Mouse (Mus musculus) neural tube, embryonic 11.5 days (tissue): Measurements from ENCODE around the gene Ppp4c. TPM values are rescaled to one million over a fixed set of nuclear protein-coding genes. Genes with fewer than 3 reads are reported as not detected.

Experiments used
- ATAC-seq: fragments of 200-750 bp; cut with Nextera tagmentation; 2 replicates; pipeline ENCODE4 v1.8.0; 2017; ENCODE audit warnings: moderate number of reproducible peaks, mild to moderate bottlenecking, moderate TSS enrichment, moderate library complexity; ENCODE audit not compliant: insufficient read depth, low FRiP score, low TSS enrichment
- DNase-seq: peaks from one replicate; pipeline ENCODE4 v3.0.0-alpha.2; 2015; ENCODE audit warnings: low spot score
- H3K27ac ChIP-seq: fragments of 300-500 bp; sonication (generic); 2 replicates; pipeline ENCODE4 v1.5.1; 2014; ENCODE audit warnings: low read depth, mild to moderate bottlenecking, low read length
- H3K27me3 ChIP-seq: fragments of 300-500 bp; sonication (generic); 2 replicates; pipeline ENCODE4 v1.6.1; 2014; ENCODE audit warnings: mild to moderate bottlenecking, low read length, mixed read lengths; ENCODE audit not compliant: control insufficient read depth, insufficient read depth
- H3K36me3 ChIP-seq: fragments of 300-500 bp; sonication (generic); 2 replicates; pipeline ENCODE4 v1.6.1; 2014; ENCODE audit warnings: mild to moderate bottlenecking, low read length, moderate library complexity, mixed read lengths; ENCODE audit not compliant: control insufficient read depth, insufficient read depth
- H3K4me1 ChIP-seq: fragments of 300-500 bp; sonication (generic); 2 replicates; pipeline ENCODE4 v1.6.1; 2014; ENCODE audit warnings: low read length, mixed read lengths; ENCODE audit not compliant: control insufficient read depth, insufficient read depth
- H3K4me2 ChIP-seq: fragments of 300-500 bp; sonication (generic); 2 replicates; pipeline ENCODE4 v1.6.1; 2014; ENCODE audit warnings: low read depth, mild to moderate bottlenecking, moderate library complexity
- H3K4me3 ChIP-seq: fragments of 300-500 bp; sonication (generic); 2 replicates; pipeline ENCODE4 v1.5.1; 2014; ENCODE audit warnings: low read depth, low read length
- H3K9ac ChIP-seq: fragments of 300-500 bp; sonication (generic); 2 replicates; pipeline ENCODE4 v1.6.1; 2014; ENCODE audit warnings: mild to moderate bottlenecking, low read length
- H3K9me3 ChIP-seq: fragments of 300-500 bp; sonication (generic); 2 replicates; pipeline ENCODE4 v1.6.1; 2016; ENCODE audit warnings: low read length; ENCODE audit not compliant: control insufficient read depth
- WGBS: fragments of 180-500 bp; shearing (Covaris S2); extraction: QIAGEN DNeasy Blood & Tissue Kit; methylation state at CpG from one replicate; pipeline ENCODE4 v1.1.7; 2014; 5-methylcytosine and 5-hydroxymethylcytosine counted together
- polyA plus RNA-seq: library from polyadenylated mRNA; unstranded; fragments of >200 nt; fragmentation: Nextera tagmentation; extraction: Ambion mirVana; gene quantifications from 2 replicates; pipeline ENCODE4 v1.2.1, GENCODE M21; 2014

Gene Ppp4c
- polyA plus RNA-seq, 1 experiment from 2014 or later: 318 TPM

GRCm38 (mm10) chr7:126759672-126760390 lies 32.5 kb downstream of the Ppp4c start:
- under 1% methylated on average over 21 of the region's 24 CpGs for WGBS

GRCm38 (mm10) chr7:126759050-126759671 lies 33.1 kb downstream of the Ppp4c start, which contains the start of gene Mapk3:
Mapk3 (plus strand) TSS chr7:126759601.
- Histone ChIP-seq H3K27ac (peak within 1 kb of the TSS; percentile 75), H3K9me3 (no peaks in the 10 kb centered on the region), H3K9ac (peak within 1 kb of the TSS; percentile 78), H3K4me2 (peak within 1 kb of the TSS; percentile 96), H3K27me3 (no peaks in the 10 kb centered on the region), H3K36me3 (no peaks in the 10 kb centered on the region), H3K4me3 (peak within 1 kb of the TSS; percentile 64), H3K4me1 (0 out of 2 replicates have a peak, but pooled peaks cover 2% of the 10 kb centered on the region)
- DNase-seq (peak; percentile 91), ATAC-seq (peak; percentile 51)
- 0% methylated on average over 6 of the region's 38 CpGs for WGBS

More at GRCm38 (mm10) chr7:126759672-126760390, 32.5 kb downstream of the Ppp4c start:
- H3K27ac ChIP-seq: peak overlapping the region; percentile 75
- 0 out of 2 replicates have a peak, but pooled peaks cover 2% of the 10 kb centered on the region for H3K4me1 ChIP-seq
- peak; percentile 57 for ATAC-seq
- H3K27me3 ChIP-seq: no peaks in the 10 kb centered on the region
- DNase-seq: no peak
- peak overlapping the region; percentile 78 for H3K9ac ChIP-seq
- peak overlapping the region; percentile 96 for H3K4me2 ChIP-seq
- peak overlapping the region; percentile 64 for H3K4me3 ChIP-seq
- no peaks in the 10 kb centered on the region for H3K9me3 ChIP-seq
- H3K36me3 ChIP-seq: no peaks in the 10 kb centered on the region; the same call in 1 of the 2 replicates

GRCm38 (mm10) chr7:126758539-126758938 lies 33.8 kb downstream of the Ppp4c start:
- WGBS: 68% methylated on average over 7 of the region's 7 CpGs
- H3K9me3 ChIP-seq: no peaks in the 10 kb centered on the region
- no peak overlapping the region for H3K4me3 ChIP-seq
- no peak for DNase-seq
- H3K27ac ChIP-seq: no peak overlapping the region
- no peaks in the 10 kb centered on the region for H3K36me3 ChIP-seq
- 0 out of 2 replicates have a peak, but pooled peaks cover 2% of the 10 kb centered on the region for H3K4me1 ChIP-seq
- H3K4me2 ChIP-seq: no peak overlapping the region
- no peak overlapping the region for H3K9ac ChIP-seq
- ATAC-seq: peak; percentile 15; the same call in 1 of the 2 replicates
- H3K27me3 ChIP-seq: no peaks in the 10 kb centered on the region

GRCm38 (mm10) chr7:126754866-126755265 lies 37.4 kb downstream of the Ppp4c start:
- H3K27ac ChIP-seq: no peak overlapping the region
- under 1% methylated on average over 9 of the region's 9 CpGs for WGBS
- H3K36me3 ChIP-seq: no peaks in the 10 kb centered on the region
- H3K27me3 ChIP-seq: no peaks in the 10 kb centered on the region
- H3K9ac ChIP-seq: 0 out of 2 replicates have a peak overlapping the region, but pooled peaks have one; percentile 27
- H3K4me3 ChIP-seq: no peak overlapping the region
- H3K9me3 ChIP-seq: no peaks in the 10 kb centered on the region
- peak; percentile 54; the same call in 1 of the 2 replicates for ATAC-seq
- DNase-seq: peak; percentile 83
- no peak overlapping the region for H3K4me2 ChIP-seq
- no peaks in the 10 kb centered on the region for H3K4me1 ChIP-seq

- H3K9me3 ChIP-seq: no peaks in the 10 kb centered on the region
- no peaks in the 10 kb centered on the region for H3K4me1 ChIP-seq
- H3K27me3 ChIP-seq: no peaks in the 10 kb centered on the region
- no peak overlapping the region for H3K27ac ChIP-seq
- no peak overlapping the region for H3K4me2 ChIP-seq
- no peak overlapping the region for H3K9ac ChIP-seq
- no peak for DNase-seq
- 96% methylated on average over 17 of the region's 17 CpGs for WGBS
- no peak for ATAC-seq
- H3K36me3 ChIP-seq: no peaks in the 10 kb centered on the region
- H3K4me3 ChIP-seq: no peak overlapping the region
Observed at GRCm38 (mm10) chr7:126749582-126750343, 42.5 kb downstream of the Ppp4c start.

GRCm38 (mm10) chr7:126748824-126749223 lies 43.5 kb downstream of the Ppp4c start:
- H3K9me3 ChIP-seq: no peaks in the 10 kb centered on the region
- H3K27me3 ChIP-seq: no peaks in the 10 kb centered on the region
- H3K4me1 ChIP-seq: no peaks in the 10 kb centered on the region
- no peak overlapping the region for H3K9ac ChIP-seq
- no peak overlapping the region for H3K27ac ChIP-seq
- no peak overlapping the region for H3K4me2 ChIP-seq
- H3K4me3 ChIP-seq: no peak overlapping the region
- 77% methylated on average over 7 of the region's 7 CpGs for WGBS
- no peaks in the 10 kb centered on the region for H3K36me3 ChIP-seq
- DNase-seq (no peak), ATAC-seq (no peak)

GRCm38 (mm10) chr7:126746798-126747197 lies 45.5 kb downstream of the Ppp4c start:
- no peak for DNase-seq
- H3K27me3 ChIP-seq: no peaks in the 10 kb centered on the region
- H3K9ac ChIP-seq: no peak overlapping the region
- 37% methylated on average over 6 of the region's 6 CpGs for WGBS
- H3K9me3 ChIP-seq: no peaks in the 10 kb centered on the region
- no peak overlapping the region for H3K27ac ChIP-seq
- no peak overlapping the region for H3K4me2 ChIP-seq
- no peaks in the 10 kb centered on the region for H3K4me1 ChIP-seq
- no peak for ATAC-seq
- H3K36me3 ChIP-seq: no peaks in the 10 kb centered on the region
- H3K4me3 ChIP-seq: no peak overlapping the region

GRCm38 (mm10) chr7:126746066-126746465 lies 46.2 kb downstream of the Ppp4c start:
- DNase-seq (no peak), ATAC-seq (no peak)
- 93% methylated on average over 12 of the region's 12 CpGs for WGBS
- Histone ChIP-seq H3K27me3 (no peaks in the 10 kb centered on the region), H3K27ac (no peak overlapping the region), H3K4me2 (no peak overlapping the region), H3K4me3 (no peak overlapping the region), H3K9ac (no peak overlapping the region), H3K36me3 (no peaks in the 10 kb centered on the region), H3K9me3 (no peaks in the 10 kb centered on the region), H3K4me1 (no peaks in the 10 kb centered on the region)
